Mouse (Mus musculus) heart, embryonic 12.5 days (tissue): ENCODE measurements around the gene Fank1. TPM values are rescaled to one million over a fixed set of nuclear protein-coding genes. Genes with fewer than 3 reads are reported as not detected.

Experiments
- ATAC-seq: fragments of 200-750 bp; cut with Nextera tagmentation; 2 replicates; pipeline ENCODE4 v1.8.0; 2017; ENCODE audit warnings: moderate TSS enrichment, moderate library complexity; ENCODE audit not compliant: insufficient number of reproducible peaks, low FRiP score
- H3K27ac ChIP-seq: fragments of 300-500 bp; sonication (generic); 2 replicates; pipeline ENCODE4 v1.5.1; 2016; ENCODE audit warnings: mild to moderate bottlenecking, moderate library complexity; ENCODE audit not compliant: poor library complexity, severe bottlenecking
- H3K27me3 ChIP-seq: fragments of 300-500 bp; sonication (generic); replicated peaks from 2 replicates; pipeline ENCODE4 v1.6.1; 2016; ENCODE audit warnings: mild to moderate bottlenecking, moderate library complexity
- H3K36me3 ChIP-seq: fragments of 300-500 bp; sonication (generic); 2 replicates; pipeline ENCODE4 v1.6.1; 2016; ENCODE audit warnings: mild to moderate bottlenecking, moderate library complexity
- H3K4me1 ChIP-seq: fragments of 300-500 bp; sonication (generic); replicated peaks from 2 replicates; pipeline ENCODE4 v1.6.1; 2016; ENCODE audit warnings: mild to moderate bottlenecking
- H3K4me2 ChIP-seq: fragments of 300-500 bp; sonication (generic); 2 replicates; pipeline ENCODE4 v1.6.1; 2016; ENCODE audit warnings: mild to moderate bottlenecking, moderate library complexity
- H3K4me3 ChIP-seq: fragments of 300-500 bp; sonication (generic); 2 replicates; pipeline ENCODE4 v1.5.1; 2016; ENCODE audit warnings: mild to moderate bottlenecking
- H3K9ac ChIP-seq: fragments of 300-500 bp; sonication (generic); 2 replicates; pipeline ENCODE4 v1.6.1; 2016; ENCODE audit warnings: mild to moderate bottlenecking, moderate library complexity
- H3K9me3 ChIP-seq: fragments of 300-500 bp; sonication (generic); replicated peaks from 2 replicates; pipeline ENCODE4 v1.6.1; 2016; ENCODE audit warnings: mild to moderate bottlenecking, moderate library complexity
- WGBS: fragments of 180-500 bp; shearing (Covaris S2); methylation state at CpG from one replicate; pipeline ENCODE4 v1.1.7; 2016; 5-methylcytosine and 5-hydroxymethylcytosine counted together
- polyA plus RNA-seq: library from polyadenylated mRNA; unstranded; fragments of >200 nt; fragmentation: Nextera tagmentation; extraction: Ambion mirVana; gene quantifications from 2 replicates; pipeline ENCODE4 v1.2.1, GENCODE M21; 2016

The Fank1 gene
- polyA plus RNA-seq, 1 experiment from 2014 or later, result not detected

- WGBS, result 66% methylated on average over 2 of the region's 2 CpGs
- Histone ChIP-seq H3K27me3 (no peaks in the 10 kb centered on the region), H3K36me3 (no peaks in the 10 kb centered on the region), H3K4me2 (no peak overlapping the region), H3K9me3 (no peaks in the 10 kb centered on the region), H3K4me1 (peaks cover 9% of the 10 kb centered on the region), H3K4me3 (no peak overlapping the region), H3K9ac (no peak overlapping the region), H3K27ac (no peak overlapping the region)
- no peak for ATAC-seq
Measured at GRCm38 (mm10) chr7:133925771-133926170, 149.1 kb downstream of the Fank1 start.

- 0 out of 2 replicates have a peak, but pooled peaks cover 3% of the 10 kb centered on the region for H3K27me3 ChIP-seq
- WGBS, result 79% methylated on average over 3 of the region's 3 CpGs
- no peak overlapping the region for H3K4me2 ChIP-seq
- H3K27ac ChIP-seq, result no peak overlapping the region
- no peak overlapping the region for H3K4me3 ChIP-seq
- H3K9me3 ChIP-seq, result no peaks in the 10 kb centered on the region
- H3K4me1 ChIP-seq, result peaks cover 12% of the 10 kb centered on the region
- no peak for ATAC-seq
- no peaks in the 10 kb centered on the region for H3K36me3 ChIP-seq
- no peak overlapping the region for H3K9ac ChIP-seq
Measured at GRCm38 (mm10) chr7:133928981-133929380, 152.3 kb downstream of the Fank1 start.

Other genes starting within 250 kb of the Fank1 start
- not detected in 2 replicates for gene Tex36, start 174.7 kb upstream of the Fank1 start, polyA plus RNA-seq
- 14.9 and 16.3 TPM in 2 replicates for gene Edrf1, start 139.3 kb upstream of the Fank1 start, polyA plus RNA-seq
- gene Mmp21, start 96.8 kb upstream of the Fank1 start, polyA plus RNA-seq, result 0.09 TPM in 1 of 2 replicates, not detected in the other
- gene Bccip, start 67.5 kb upstream of the Fank1 start, polyA plus RNA-seq, result 92.1 and 95.2 TPM in 2 replicates
- 34.6 and 37.5 TPM in 2 replicates for gene Uros, start 66.8 kb upstream of the Fank1 start, polyA plus RNA-seq
- gene Dhx32, start 5.9 kb downstream of the Fank1 start, polyA plus RNA-seq, result 30.5 and 31.9 TPM in 2 replicates